Mouse (Mus musculus) T-cell, adult 2 months (primary cell): ENCODE measurements around the gene Ccnl1.

Source experiments
- DNase-seq: peaks from one replicate; pipeline ENCODE4 v3.0.0; 2022; ENCODE audit warnings: low spot score

Gene Ccnl1

DNA sequence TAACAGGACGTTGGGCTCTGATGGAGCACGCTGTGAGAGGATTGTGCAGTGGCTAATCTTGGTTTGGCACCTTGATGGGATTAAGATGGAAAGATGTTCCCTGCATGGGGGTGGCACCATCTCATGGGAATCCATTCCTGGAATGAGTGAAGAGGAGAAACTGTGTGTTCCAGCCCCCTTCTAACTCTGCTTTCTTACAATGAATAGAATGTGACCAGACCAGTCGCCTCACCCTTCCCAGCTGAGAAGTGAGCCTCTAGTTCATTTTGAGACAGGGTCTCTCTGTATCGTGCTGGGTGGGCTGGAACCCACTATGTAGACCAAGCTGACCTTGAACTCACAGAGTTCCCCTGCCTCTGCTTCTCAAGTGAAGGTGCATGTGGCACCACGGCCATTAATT lies 31.6 kb downstream of the Ccnl1 start:
- DNase-seq, result no peak

DNA sequence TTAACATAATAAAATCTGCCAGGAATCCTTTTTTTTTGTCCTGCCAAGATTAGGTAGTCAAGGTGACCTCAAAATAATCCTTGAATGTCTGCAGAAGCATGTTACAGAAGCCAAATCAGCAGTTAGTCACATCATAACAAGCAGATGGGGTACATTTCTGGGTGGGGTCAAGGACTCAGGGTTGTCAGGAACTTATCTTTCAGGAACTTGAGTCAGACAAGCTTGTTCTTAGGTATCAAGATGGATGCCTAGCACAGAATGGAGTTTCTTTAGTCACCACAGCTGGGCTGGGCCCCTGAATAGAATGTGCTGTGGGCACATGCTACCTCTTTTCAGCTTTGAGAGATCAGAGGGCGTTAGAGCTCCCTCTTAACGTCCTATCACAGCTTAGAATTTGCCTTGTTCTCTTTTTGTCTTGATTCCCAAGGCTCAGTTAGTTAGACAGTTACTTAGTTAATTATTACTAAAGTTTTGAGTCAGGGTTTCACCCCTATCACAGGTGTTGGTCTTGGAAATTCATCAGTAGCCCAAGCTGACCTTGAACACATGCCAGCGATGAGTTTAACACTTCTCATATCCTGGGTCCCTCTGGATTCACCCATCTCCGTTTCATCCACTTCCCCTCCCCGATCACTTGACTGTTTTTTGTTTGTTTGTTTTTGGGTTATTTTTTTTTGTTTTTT lies 32.9 kb downstream of the Ccnl1 start:
- DNase-seq, result no peak

DNA sequence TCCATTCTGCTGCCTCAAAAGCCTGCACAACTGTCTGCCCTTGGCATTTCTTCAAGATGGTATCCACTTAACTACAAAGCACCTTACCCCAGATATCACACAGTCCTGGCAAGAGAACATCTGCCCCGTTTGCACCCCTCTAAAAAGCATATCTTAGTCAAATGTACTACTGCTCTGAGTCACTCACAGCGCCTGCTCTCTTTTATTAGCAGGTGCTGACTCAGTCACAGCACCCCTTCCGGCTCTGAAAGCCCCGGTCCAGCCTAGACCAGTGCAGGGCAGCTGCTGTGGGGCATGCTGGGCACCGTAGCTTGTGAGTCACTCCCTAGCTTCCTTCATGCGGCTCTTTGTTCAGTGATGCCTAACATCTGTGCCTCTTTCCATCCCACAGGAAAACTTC lies 35.6 kb downstream of the Ccnl1 start:
- no peak for DNase-seq

DNA sequence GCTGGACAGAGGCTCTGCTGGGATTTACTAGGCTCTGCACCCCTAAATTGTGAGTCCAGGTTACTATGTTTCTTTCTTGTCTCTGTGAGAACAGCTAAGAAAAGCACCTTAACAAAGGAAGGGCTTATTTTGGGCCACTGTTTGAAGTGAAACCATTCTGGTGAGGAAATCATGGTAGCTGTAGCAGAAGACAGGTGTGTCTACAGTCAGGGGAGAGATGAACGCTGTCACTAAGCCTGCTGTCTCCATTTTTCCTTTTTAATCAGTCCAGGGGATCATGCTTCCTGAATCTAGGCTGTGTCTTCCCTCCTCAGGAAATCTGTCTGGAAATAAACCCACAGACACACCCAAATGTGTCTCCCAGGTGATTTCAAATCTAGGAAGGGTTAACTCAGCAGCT lies 36.4 kb downstream of the Ccnl1 start:
- DNase-seq, result no peak

DNA sequence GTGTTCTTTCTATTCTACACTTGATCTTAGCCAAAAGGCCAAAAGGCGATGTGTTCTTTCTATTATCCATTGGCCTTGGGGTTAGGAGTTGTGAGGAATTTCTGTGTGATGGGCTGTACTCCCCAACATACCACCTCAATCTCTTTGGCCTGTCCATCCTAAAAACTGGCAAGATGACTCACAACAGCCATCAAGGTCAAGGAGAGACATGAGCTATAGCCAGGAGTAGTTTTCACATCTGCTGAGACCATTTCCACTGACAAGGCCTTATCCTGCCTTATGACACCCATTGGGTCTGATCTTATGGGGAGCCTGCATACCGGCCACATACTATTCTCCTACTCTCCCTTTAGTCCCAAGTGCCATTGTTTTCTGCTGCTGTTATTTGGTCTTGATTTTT lies 39.0 kb downstream of the Ccnl1 start:
- no peak for DNase-seq

DNA sequence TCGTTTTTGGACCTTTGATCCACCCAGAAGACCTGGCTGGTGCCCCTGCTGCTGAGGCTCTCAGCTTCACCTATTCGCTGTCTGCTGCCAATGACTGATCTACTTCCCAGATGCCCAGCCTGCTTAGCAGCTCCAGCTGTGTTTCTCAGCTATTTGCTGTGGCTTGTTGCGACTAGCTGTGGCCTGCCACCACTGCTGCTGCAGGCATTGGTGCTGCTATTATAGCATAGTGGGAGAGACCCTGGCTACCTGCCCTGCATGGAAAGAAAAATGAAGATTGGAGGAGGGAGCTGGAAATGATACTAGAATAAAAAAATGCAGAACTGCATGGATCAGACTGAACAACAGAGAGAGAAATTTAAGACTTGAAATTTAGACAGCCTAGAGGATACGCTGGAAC lies 45.1 kb downstream of the Ccnl1 start:
- DNase-seq, result no peak

DNA sequence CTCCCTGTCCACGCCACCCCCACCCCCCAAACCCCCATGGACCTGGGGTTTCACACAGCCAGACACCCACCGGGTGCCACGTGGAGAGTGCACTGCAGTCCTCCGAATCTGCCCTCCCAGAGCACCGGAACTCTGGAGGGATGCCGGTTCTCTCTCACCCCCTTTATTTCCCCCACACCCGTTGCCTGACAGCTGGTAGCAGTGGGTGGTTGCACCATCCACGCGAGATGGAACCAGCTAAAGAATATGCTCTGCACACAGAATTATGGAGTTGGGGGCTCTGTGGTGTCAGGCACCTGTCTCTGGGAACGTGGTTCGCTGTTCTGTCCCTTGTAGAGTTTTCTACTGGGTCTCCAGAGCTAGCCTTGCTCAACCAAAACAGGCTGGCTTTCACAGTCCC lies 45.8 kb downstream of the Ccnl1 start:
- DNase-seq, result no peak

DNA sequence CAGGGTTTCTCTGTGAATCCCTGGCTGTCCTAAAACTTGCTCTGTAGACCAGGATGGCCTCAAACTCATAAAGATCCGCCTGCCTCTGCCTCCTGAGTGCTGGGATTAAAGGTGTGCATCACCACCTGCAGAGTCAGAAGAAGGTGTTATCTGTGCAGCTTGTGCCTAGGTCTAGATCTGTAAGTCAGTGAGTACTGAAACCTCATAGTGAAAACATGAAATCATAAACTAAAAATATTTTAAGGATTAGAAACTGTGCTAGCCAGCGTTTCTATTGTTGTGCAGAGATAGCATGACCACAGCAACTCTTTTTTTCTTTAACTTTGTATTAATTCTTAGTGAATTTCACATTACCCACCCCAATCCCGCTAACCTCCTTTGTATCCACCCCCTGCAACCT lies 46.8 kb downstream of the Ccnl1 start:
- no peak for DNase-seq

DNA sequence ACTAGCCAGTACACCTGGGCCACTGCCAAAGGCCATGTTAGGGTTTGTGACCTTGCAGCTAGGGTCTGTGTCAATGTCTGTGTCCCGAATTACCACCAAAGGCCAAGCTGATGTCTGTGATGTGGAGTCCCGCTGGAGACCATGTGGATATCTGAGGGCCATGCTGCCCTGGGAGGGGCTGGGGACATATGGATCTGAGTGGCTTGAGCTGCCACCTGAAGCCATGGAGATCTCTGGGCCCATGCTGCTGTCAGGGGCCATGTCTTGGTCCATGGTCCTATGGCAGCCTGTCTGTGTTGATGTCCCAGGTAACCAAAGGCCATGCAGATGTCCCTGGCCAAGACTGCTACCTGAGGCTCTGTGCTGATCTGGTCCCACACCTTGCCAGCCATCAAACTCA lies 48.6 kb downstream of the Ccnl1 start:
- no peak for DNase-seq

DNA sequence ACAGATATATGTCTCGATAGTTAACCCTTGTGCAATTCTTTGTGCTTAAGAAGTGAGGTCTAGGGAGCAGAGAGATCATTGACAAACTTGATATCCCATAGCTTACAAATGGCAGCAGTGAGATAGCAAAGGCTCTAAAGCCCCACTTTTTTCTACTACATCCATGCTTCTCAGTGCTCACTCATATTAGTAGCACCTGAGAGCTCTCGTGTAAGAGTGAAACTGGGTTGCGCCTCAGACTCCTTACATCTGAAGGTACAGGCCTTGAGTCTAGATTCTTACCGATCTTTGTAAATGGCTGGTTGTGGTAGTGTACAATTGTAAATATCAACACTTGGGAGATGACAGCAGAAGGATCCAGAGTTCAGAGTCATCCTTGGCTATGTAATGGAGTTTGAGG lies 50.5 kb downstream of the Ccnl1 start:
- DNase-seq, result no peak

DNA sequence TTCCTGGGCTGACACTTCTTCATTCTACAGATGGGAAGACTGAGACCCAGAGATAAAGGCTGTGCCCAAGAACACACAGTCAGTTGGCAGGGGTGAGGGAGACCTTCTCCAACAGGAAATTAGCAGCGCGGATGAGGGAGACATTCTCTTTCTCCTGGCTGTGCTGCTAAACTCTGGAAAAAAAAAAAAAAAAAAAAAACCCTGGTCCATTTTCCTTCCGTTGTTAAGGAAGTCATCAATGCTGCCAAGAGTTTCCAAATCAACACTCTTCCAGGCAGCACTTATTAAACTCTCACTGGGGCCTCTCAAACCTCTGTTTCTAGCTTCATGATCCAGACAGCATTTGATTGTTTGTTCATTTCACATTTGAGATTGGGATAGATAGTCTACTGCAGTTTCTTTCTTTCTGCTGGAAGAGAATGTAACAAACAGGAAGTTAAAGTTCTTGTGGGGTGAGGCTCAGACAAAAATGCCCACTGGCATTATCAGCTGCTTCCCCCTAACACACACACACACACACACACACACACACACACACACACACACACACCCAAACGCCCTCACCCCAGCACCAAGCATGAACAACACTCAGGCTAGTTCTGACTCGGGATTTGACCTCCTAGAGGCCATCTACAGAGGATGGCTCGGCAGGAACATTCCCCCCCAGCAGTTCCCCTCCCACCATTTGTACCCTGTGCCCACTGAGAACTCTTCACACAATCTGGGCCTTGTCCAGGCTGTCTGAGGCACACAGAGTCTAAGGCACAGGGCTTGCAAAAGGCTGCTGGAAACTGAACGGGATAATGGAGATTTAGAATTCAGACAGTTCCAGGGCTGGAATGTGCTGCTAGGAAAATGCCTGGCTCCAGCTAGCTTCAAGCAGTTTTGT lies 52.5 kb downstream of the Ccnl1 start:
- no peak for DNase-seq

DNA sequence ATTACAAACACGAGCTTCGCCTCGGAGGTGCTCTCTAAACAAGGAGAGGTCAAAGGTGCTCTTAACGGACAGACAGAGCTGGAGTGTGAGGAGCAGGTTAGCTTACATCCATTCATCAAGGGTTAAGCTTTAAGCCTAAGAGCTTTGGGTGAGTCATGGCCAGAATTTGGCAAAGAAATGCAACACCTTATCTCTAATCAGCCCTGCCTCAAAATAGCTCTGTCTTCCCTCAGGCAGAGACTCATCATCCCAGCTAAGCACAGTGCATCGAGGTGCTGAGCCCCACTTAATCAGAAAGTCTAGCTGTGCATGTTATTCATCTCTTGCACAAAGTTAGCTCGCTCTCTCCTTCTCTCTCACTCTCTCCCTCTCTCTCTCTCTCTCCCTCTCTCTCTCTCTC lies 53.3 kb downstream of the Ccnl1 start:
- no peak for DNase-seq

DNA sequence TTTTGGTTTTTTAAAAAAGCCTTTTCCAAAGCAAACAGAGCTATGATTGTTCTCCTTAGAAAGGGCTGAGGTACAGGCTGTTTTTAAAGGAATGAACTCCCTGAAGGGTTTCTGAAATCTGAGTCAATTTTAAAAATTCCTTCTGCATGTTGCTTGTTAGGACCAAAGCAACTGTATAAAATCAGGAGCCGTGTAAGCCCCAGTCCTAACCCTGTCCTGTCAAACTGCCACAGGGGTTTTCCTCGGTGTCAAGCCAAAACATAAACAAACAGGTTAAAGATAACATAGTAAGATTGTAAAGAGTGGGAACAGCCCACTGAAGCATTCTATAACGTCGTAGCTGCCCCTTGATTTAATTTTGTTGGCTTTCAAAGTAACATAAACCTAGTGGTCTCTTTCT lies 53.9 kb downstream of the Ccnl1 start:
- no peak for DNase-seq

DNA sequence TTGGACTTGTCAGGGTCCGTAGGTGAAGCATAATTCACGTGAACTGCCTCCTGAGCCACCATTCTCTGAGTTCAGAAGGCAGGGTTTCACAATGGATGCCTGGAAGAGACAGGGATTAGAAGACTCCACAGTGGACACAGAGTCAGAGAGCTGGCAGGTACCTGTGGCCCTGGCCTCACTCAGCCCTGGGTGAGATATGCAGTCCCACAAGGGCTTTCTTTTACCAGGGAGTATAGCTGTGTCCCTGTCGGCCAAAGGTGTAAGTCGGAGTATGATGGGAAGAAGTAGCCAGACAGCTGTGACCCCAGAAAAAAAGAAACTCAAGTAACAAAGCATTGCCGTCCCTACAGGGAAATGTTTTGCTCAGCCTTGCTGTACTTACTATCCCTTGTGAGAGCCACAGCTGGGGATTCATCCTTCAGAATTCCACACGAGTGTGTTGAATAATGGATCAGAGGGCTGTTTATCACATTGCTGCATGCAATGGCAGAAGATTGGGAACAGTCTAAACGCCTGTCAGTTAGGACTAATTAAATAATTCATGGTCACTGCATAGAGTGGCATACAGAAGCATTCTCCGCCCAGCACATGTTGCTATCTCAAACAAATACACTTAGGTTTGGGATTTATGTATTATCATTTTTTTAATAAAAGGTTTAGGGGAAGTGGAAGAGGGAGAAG lies 59.3 kb downstream of the Ccnl1 start:
- no peak for DNase-seq

DNA sequence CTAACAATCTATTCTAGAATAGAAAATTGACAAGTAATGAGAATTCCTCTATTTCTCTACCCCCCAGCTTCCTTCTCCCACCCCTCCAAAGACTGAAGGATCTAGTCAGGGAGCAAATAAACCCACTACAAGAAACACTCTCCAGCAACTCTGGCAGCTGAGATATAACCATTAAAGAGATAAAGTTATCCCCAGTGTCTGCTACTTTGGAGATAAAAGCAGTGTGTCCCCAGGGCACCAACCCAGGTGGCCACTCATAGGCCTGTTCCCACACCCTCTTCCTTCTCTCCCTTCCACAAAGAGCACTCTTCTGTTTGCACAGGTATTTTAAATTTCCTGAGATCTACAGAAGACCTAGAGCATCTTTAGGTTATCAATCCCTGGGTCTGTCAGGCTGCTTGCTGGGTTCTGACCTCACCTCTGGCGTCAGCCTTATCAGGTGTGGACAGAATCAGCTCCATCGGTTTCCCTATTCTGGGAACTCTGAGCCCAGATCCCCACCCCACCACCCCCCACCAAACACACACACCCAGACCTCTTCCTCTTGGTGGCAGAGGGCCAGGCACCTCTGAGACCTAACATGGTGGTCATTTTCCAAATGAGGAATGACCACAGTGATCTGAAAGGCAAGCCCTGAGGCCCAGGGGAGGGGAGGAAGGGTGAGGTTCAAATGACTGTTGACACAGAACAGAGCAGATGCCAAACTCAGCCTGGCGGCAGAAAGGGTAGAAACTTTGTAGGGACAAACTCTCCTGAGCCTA lies 60.6 kb downstream of the Ccnl1 start:
- no peak for DNase-seq
